Mouse (Mus musculus) forebrain, embryonic 16.5 days (tissue): ENCODE results near the gene Usf3. TPM values are rescaled to one million over a fixed set of nuclear protein-coding genes. Genes with fewer than 3 reads are reported as not detected.

Experiments
- ATAC-seq: fragments of 200-750 bp; cut with Nextera tagmentation; 2 replicates; pipeline ENCODE4 v1.8.0; 2017; ENCODE audit warnings: mild to moderate bottlenecking, moderate library complexity
- H3K27ac ChIP-seq: fragments of 300-500 bp; sonication (generic); 2 replicates; pipeline ENCODE4 v1.5.1; 2014; ENCODE audit warnings: low read length, control low read depth
- H3K27me3 ChIP-seq: fragments of 300-500 bp; sonication (generic); replicated peaks from 2 replicates; pipeline ENCODE4 v1.6.1; 2014; ENCODE audit warnings: low read length; ENCODE audit not compliant: control insufficient read depth, insufficient read depth
- H3K36me3 ChIP-seq: fragments of 300-500 bp; sonication (generic); 2 replicates; pipeline ENCODE4 v1.6.1; 2014; ENCODE audit not compliant: control insufficient read depth, insufficient read depth
- H3K4me1 ChIP-seq: fragments of 300-500 bp; sonication (generic); replicated peaks from 2 replicates; pipeline ENCODE4 v1.6.1; 2014; ENCODE audit warnings: low read length; ENCODE audit not compliant: control insufficient read depth, insufficient read depth
- H3K4me2 ChIP-seq: fragments of 300-500 bp; sonication (generic); 2 replicates; pipeline ENCODE4 v1.6.1; 2014; ENCODE audit warnings: mild to moderate bottlenecking, low read length, control low read depth
- H3K4me3 ChIP-seq: fragments of 300-500 bp; sonication (generic); replicated peaks from 2 replicates; pipeline ENCODE4 v1.5.1; 2014; ENCODE audit warnings: mild to moderate bottlenecking, low read length, control low read depth
- H3K9ac ChIP-seq: fragments of 300-500 bp; sonication (generic); replicated peaks from 2 replicates; pipeline ENCODE4 v1.6.1; 2014; ENCODE audit warnings: low read depth, low read length, control low read depth
- H3K9me3 ChIP-seq: fragments of 300-500 bp; sonication (generic); 2 replicates; pipeline ENCODE4 v1.6.1; 2016; ENCODE audit warnings: low read length; ENCODE audit not compliant: control insufficient read depth
- WGBS: fragments of 180-500 bp; shearing (Covaris S2); extraction: QIAGEN DNeasy Blood & Tissue Kit; methylation state at CpG from one replicate; pipeline ENCODE4 v1.1.7; 2014; 5-methylcytosine and 5-hydroxymethylcytosine counted together
- polyA plus RNA-seq: library from polyadenylated mRNA; unstranded; fragments of >200 nt; fragmentation: Nextera tagmentation; extraction: Ambion mirVana; gene quantifications from 2 replicates; pipeline ENCODE4 v1.2.1, GENCODE M21; 2015

The Usf3 gene
- polyA plus RNA-seq, 1 experiment from 2014 or later, result 3.3 TPM

GRCm38 (mm10) chr16:44212703-44213102, 39.7 kb downstream of the Usf3 start:
- ATAC-seq, result no peak
- Histone ChIP-seq H3K9ac (no peak overlapping the region), H3K4me2 (no peak overlapping the region), H3K27me3 (no peaks in the 10 kb centered on the region), H3K27ac (no peak overlapping the region), H3K36me3 (peaks cover 10% of the 10 kb centered on the region), H3K4me1 (no peaks in the 10 kb centered on the region), H3K9me3 (no peaks in the 10 kb centered on the region), H3K4me3 (no peak overlapping the region)
- 95% methylated on average over 7 of the region's 7 CpGs for WGBS

DNA sequence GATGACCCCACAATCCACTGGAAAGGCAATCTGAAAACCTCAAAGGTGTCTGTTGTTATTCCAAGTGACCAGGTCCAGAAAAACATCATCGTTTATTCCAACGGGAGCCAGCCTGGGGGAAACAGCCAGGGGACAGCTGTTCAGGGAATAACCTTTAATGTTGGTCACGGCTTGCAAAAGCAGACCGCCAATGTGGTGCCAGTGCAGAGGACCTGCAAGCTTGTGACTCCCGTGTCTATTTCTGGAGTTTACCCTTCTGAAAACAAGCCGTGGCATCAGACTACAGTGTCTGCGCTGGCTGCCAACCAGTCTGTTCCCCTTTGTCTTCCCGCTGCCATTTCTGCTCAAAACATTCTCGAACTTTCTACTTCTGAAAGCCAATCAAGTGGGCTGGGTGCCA, 42.5 kb downstream of the Usf3 start:
- 90% methylated on average over 9 of the region's 9 CpGs for WGBS
- Histone ChIP-seq H3K9me3 (no peaks in the 10 kb centered on the region), H3K27me3 (no peaks in the 10 kb centered on the region), H3K4me3 (no peak overlapping the region), H3K9ac (no peak overlapping the region), H3K4me1 (no peaks in the 10 kb centered on the region), H3K4me2 (no peak overlapping the region), H3K27ac (no peak overlapping the region), H3K36me3 (peaks cover 27% of the 10 kb centered on the region)
- no peak for ATAC-seq

- WGBS, result 95% methylated on average over 7 of the region's 7 CpGs
- Histone ChIP-seq H3K27me3 (no peaks in the 10 kb centered on the region), H3K9ac (no peak overlapping the region), H3K4me2 (no peak overlapping the region), H3K4me1 (no peaks in the 10 kb centered on the region), H3K4me3 (no peak overlapping the region), H3K36me3 (peaks cover 32% of the 10 kb centered on the region), H3K9me3 (no peaks in the 10 kb centered on the region), H3K27ac (no peak overlapping the region)
- no peak for ATAC-seq
Observed at GRCm38 (mm10) chr16:44216417-44216816, 43.4 kb downstream of the Usf3 start.

DNA sequence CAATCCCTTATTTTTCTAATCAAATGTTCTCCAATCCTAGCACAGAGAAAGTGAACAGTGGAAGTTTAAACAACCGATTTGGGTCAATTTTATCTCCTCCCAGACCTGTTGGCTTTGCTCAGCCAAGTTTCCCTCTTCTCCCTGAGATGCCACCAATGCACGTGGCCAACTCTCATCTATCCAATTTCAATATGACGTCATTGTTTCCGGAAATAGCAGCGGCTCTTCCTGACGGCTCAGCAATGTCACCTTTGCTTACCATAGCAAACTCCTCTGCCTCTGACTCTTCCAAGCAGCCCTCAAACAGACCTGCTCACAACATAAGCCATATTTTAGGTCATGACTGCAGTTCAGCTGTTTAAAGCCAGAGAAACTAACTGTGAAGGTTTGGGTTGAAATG, 48.4 kb downstream of the Usf3 start:
- no peaks in the 10 kb centered on the region for H3K9me3 ChIP-seq
- H3K27ac ChIP-seq, result no peak overlapping the region
- H3K4me1 ChIP-seq, result no peaks in the 10 kb centered on the region
- H3K4me2 ChIP-seq, result no peak overlapping the region
- ATAC-seq, result no peak
- 94% methylated on average over 6 of the region's 6 CpGs for WGBS
- no peak overlapping the region for H3K4me3 ChIP-seq
- H3K27me3 ChIP-seq, result no peaks in the 10 kb centered on the region
- peaks cover 31% of the 10 kb centered on the region for H3K36me3 ChIP-seq
- H3K9ac ChIP-seq, result no peak overlapping the region

GRCm38 (mm10) chr16:44226706-44227291, 53.8 kb downstream of the Usf3 start:
- Histone ChIP-seq H3K27me3 (no peaks in the 10 kb centered on the region), H3K4me3 (no peak overlapping the region), H3K9ac (no peak overlapping the region), H3K36me3 (no peaks in the 10 kb centered on the region), H3K4me2 (no peak overlapping the region), H3K27ac (no peak overlapping the region), H3K4me1 (no peaks in the 10 kb centered on the region), H3K9me3 (no peaks in the 10 kb centered on the region)
- WGBS, result 90% methylated on average over 13 of the region's 13 CpGs
- ATAC-seq, result no peak

DNA sequence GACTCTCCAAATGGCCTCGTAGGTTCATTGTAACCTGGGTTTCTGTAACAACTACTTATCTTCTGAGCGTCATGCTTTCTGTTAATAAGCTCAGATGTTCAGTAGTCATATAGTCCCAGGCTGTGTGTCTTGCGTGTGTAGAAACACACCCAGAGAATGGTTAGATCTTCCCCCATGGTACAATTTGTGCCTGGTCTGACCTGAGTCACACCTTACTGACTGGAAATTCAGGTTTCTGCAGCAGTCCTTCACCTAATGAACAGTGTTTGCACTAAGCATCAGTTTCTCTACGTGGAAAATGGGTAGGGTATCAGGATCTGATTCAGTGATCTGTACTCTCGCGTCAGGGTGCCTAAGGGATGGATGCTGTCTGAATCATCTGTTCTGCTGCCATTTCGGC, 60.0 kb downstream of the Usf3 start:
- Histone ChIP-seq H3K4me2 (no peak overlapping the region), H3K4me3 (no peak overlapping the region), H3K9ac (no peak overlapping the region), H3K4me1 (no peaks in the 10 kb centered on the region), H3K27me3 (no peaks in the 10 kb centered on the region), H3K27ac (no peak overlapping the region), H3K36me3 (no peaks in the 10 kb centered on the region), H3K9me3 (no peaks in the 10 kb centered on the region)
- 91% methylated on average over 7 of the region's 7 CpGs for WGBS
- ATAC-seq, result no peak

- no peak for ATAC-seq
- no peak overlapping the region for H3K4me2 ChIP-seq
- no peaks in the 10 kb centered on the region for H3K27me3 ChIP-seq
- no peaks in the 10 kb centered on the region for H3K36me3 ChIP-seq
- WGBS, result 66% methylated on average over 3 of the region's 3 CpGs
- H3K9me3 ChIP-seq, result no peaks in the 10 kb centered on the region
- H3K27ac ChIP-seq, result no peak overlapping the region
- H3K4me3 ChIP-seq, result no peak overlapping the region
- H3K4me1 ChIP-seq, result no peaks in the 10 kb centered on the region
- H3K9ac ChIP-seq, result no peak overlapping the region
Observed at GRCm38 (mm10) chr16:44237836-44238235, 64.8 kb downstream of the Usf3 start.

GRCm38 (mm10) chr16:44238835-44239263, 65.8 kb downstream of the Usf3 start:
- Histone ChIP-seq H3K9ac (no peak overlapping the region), H3K4me2 (no peak overlapping the region), H3K4me1 (no peaks in the 10 kb centered on the region), H3K9me3 (no peaks in the 10 kb centered on the region), H3K27ac (no peak overlapping the region), H3K27me3 (no peaks in the 10 kb centered on the region), H3K4me3 (no peak overlapping the region), H3K36me3 (no peaks in the 10 kb centered on the region)
- 54% methylated on average over 10 of the region's 10 CpGs for WGBS
- peak; percentile 74; the same call in 1 of the 2 replicates for ATAC-seq

DNA sequence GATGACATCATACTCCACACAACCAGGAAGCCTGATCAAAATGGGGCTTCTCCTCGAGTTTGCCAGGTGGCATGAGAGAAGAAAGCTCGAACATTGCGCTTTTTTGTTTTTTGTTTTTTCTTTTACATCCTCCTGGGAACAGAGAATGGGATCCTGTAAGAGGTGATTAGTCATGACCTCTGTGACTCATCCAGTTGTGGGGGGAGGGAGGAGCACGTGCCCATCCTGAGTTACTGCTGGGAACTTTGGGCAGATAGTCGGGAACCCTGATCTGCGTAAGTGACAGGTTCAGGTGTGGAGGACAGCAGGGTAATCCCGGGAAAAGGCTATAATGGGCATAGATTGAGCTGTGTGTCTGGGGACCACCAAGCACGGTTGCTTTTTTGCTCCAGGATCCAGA, 67.4 kb downstream of the Usf3 start:
- no peak for ATAC-seq
- Histone ChIP-seq H3K27me3 (no peaks in the 10 kb centered on the region), H3K4me1 (no peaks in the 10 kb centered on the region), H3K4me2 (no peak overlapping the region), H3K9ac (no peak overlapping the region), H3K27ac (no peak overlapping the region), H3K36me3 (no peaks in the 10 kb centered on the region), H3K4me3 (no peak overlapping the region), H3K9me3 (no peaks in the 10 kb centered on the region)
- WGBS, result 69% methylated on average over 8 of the region's 8 CpGs

- no peaks in the 10 kb centered on the region for H3K27me3 ChIP-seq
- H3K9me3 ChIP-seq, result no peaks in the 10 kb centered on the region
- H3K4me3 ChIP-seq, result no peak overlapping the region
- H3K9ac ChIP-seq, result no peak overlapping the region
- H3K36me3 ChIP-seq, result no peaks in the 10 kb centered on the region
- H3K4me1 ChIP-seq, result no peaks in the 10 kb centered on the region
- no peak overlapping the region for H3K27ac ChIP-seq
- H3K4me2 ChIP-seq, result no peak overlapping the region
- 3% methylated on average over 1 of the region's 1 CpGs for WGBS
- ATAC-seq, result peak; percentile 48; the same call in 1 of the 2 replicates
Observed at GRCm38 (mm10) chr16:44242633-44243032, 69.6 kb downstream of the Usf3 start.
